8 mouse cellular contexts compared by ENCODE assay signal in genomic region chr11:116221931-116222739, GRCm38 (mm10). TPM values are rescaled to one million over a fixed set of nuclear protein-coding genes. Genes with fewer than 3 reads are reported as not detected.
DNase-seq lines count a peak whose midpoint lies in the region; ATAC-seq lines count a peak whose summit lies in the region.

No protein-coding gene starts in this region.

- peak overlapping the region; percentile 37 for H3K4me3 ChIP-seq in lung, embryonic 15.5 days
- H3K4me3 ChIP-seq in embryonic facial prominence, embryonic 15.5 days (replicated peaks) = peak overlapping the region; percentile 39
- peak overlapping the region; percentile 30 for H3K4me3 ChIP-seq in hindbrain, embryonic 13.5 days
- H3K4me3 ChIP-seq in midbrain, embryonic 12.5 days = peak overlapping the region; percentile 32

- no peak for DNase-seq in lung, postnatal 14 days
- DNase-seq in frontal cortex, postnatal 14 days (ENCODE audit: low spot score in 2 of 2) = no peak
- no peak for DNase-seq in testis, postnatal 10 days (ENCODE audit: low spot score)
- no peak for DNase-seq in ovary, postnatal 36 days (ENCODE audit: low spot score)

- peaks cover 39% of the 10 kb centered on the region for H3K27me3 ChIP-seq in lung, embryonic 15.5 days
- H3K27me3 ChIP-seq in embryonic facial prominence, embryonic 15.5 days = peaks cover 29% of the 10 kb centered on the region
- H3K27me3 ChIP-seq in hindbrain, embryonic 13.5 days = peaks cover 55% of the 10 kb centered on the region
- peaks cover 54% of the 10 kb centered on the region for H3K27me3 ChIP-seq in midbrain, embryonic 12.5 days

- H3K4me2 ChIP-seq in lung, embryonic 15.5 days = peak overlapping the region; percentile 64
- H3K4me2 ChIP-seq in embryonic facial prominence, embryonic 15.5 days (replicated peaks) = peak overlapping the region; percentile 62
- peak overlapping the region; percentile 43 for H3K4me2 ChIP-seq in hindbrain, embryonic 13.5 days
- H3K4me2 ChIP-seq in midbrain, embryonic 12.5 days (replicated peaks) = peak overlapping the region; percentile 52

- peak overlapping the region; percentile 23 for H3K9ac ChIP-seq in lung, embryonic 15.5 days
- H3K9ac ChIP-seq in embryonic facial prominence, embryonic 15.5 days = peak overlapping the region; percentile 21; the same call in 1 of the 2 replicates
- H3K9ac ChIP-seq in hindbrain, embryonic 13.5 days = peak overlapping the region; percentile 46; the same call in 1 of the 2 replicates
- peak overlapping the region; percentile 31; the same call in 1 of the 2 replicates for H3K9ac ChIP-seq in midbrain, embryonic 12.5 days (replicated peaks)

- peaks cover 35% of the 10 kb centered on the region for H3K4me1 ChIP-seq in lung, embryonic 15.5 days
- peaks cover 34% of the 10 kb centered on the region for H3K4me1 ChIP-seq in embryonic facial prominence, embryonic 15.5 days
- peaks cover 25% of the 10 kb centered on the region for H3K4me1 ChIP-seq in hindbrain, embryonic 13.5 days (replicated peaks)
- H3K4me1 ChIP-seq in midbrain, embryonic 12.5 days = peaks cover 27% of the 10 kb centered on the region

- no peaks in the 10 kb centered on the region for H3K9me3 ChIP-seq in lung, embryonic 15.5 days
- no peaks in the 10 kb centered on the region for H3K9me3 ChIP-seq in embryonic facial prominence, embryonic 15.5 days (replicated peaks)
- no peaks in the 10 kb centered on the region for H3K9me3 ChIP-seq in hindbrain, embryonic 13.5 days
- H3K9me3 ChIP-seq in midbrain, embryonic 12.5 days = peaks cover 6% of the 10 kb centered on the region; the same call in 1 of the 2 replicates

- peaks cover 5% of the 10 kb centered on the region; the same call in 1 of the 2 replicates for H3K36me3 ChIP-seq in lung, embryonic 15.5 days
- H3K36me3 ChIP-seq in embryonic facial prominence, embryonic 15.5 days = peaks cover 6% of the 10 kb centered on the region; the same call in 1 of the 2 replicates
- H3K36me3 ChIP-seq in hindbrain, embryonic 13.5 days = no peaks in the 10 kb centered on the region
- H3K36me3 ChIP-seq in midbrain, embryonic 12.5 days = no peaks in the 10 kb centered on the region

- no peak overlapping the region for H3K27ac ChIP-seq in lung, embryonic 15.5 days
- no peak overlapping the region for H3K27ac ChIP-seq in embryonic facial prominence, embryonic 15.5 days (replicated peaks)
- H3K27ac ChIP-seq in hindbrain, embryonic 13.5 days = no peak overlapping the region
- H3K27ac ChIP-seq in midbrain, embryonic 12.5 days (replicated peaks) = no peak overlapping the region

- ATAC-seq in lung, embryonic 15.5 days (ENCODE audit: borderline replicate concordance, extremely low read depth, low FRiP score, low TSS enrichment) = no peak
- no peak for ATAC-seq in embryonic facial prominence, embryonic 15.5 days (ENCODE audit: insufficient number of reproducible peaks, low FRiP score, low TSS enrichment, low read depth)
- no peak for ATAC-seq in hindbrain, embryonic 13.5 days (ENCODE audit: low FRiP score)
- no peak for ATAC-seq in midbrain, embryonic 12.5 days (ENCODE audit: low FRiP score, low read depth)

- WGBS in lung, embryonic 15.5 days = 19% methylated on average over 53 of the region's 53 CpGs
- 21% methylated on average over 53 of the region's 53 CpGs for WGBS in embryonic facial prominence, embryonic 15.5 days
- WGBS in hindbrain, embryonic 13.5 days = 10% methylated on average over 53 of the region's 53 CpGs
- WGBS in midbrain, embryonic 12.5 days = 12% methylated on average over 53 of the region's 53 CpGs

RNA-seq across cellular contexts. Expression of gene Evpl, which starts 15.7 kb away (rescaled TPM):
- 5.8 and 6.4 TPM in 2 replicates for polyA plus RNA-seq in lung, embryonic 15.5 days (2015; fragmentation: Nextera tagmentation; extraction: Ambion mirVana)
- polyA plus RNA-seq in embryonic facial prominence, embryonic 15.5 days (2015; fragmentation: Nextera tagmentation; extraction: Ambion mirVana) = 28.1 and 28.5 TPM in 2 replicates
- 0.35 and 0.43 TPM in 2 replicates for polyA plus RNA-seq in hindbrain, embryonic 13.5 days (2015; fragmentation: Nextera tagmentation; extraction: Ambion mirVana)
- polyA plus RNA-seq in midbrain, embryonic 12.5 days (2016; fragmentation: Nextera tagmentation; extraction: Ambion mirVana) = 0.75 and 1.1 TPM in 2 replicates

RNA-seq across cellular contexts. Expression of gene Acox1, which starts 23.3 kb away (rescaled TPM):
- polyA plus RNA-seq in lung, embryonic 15.5 days (2015; fragmentation: Nextera tagmentation; extraction: Ambion mirVana) = 19.6 and 21.2 TPM in 2 replicates
- polyA plus RNA-seq in embryonic facial prominence, embryonic 15.5 days (2015; fragmentation: Nextera tagmentation; extraction: Ambion mirVana) = 29.1 and 31.1 TPM in 2 replicates
- 53.2 and 54.6 TPM in 2 replicates for polyA plus RNA-seq in hindbrain, embryonic 13.5 days (2015; fragmentation: Nextera tagmentation; extraction: Ambion mirVana)
- polyA plus RNA-seq in midbrain, embryonic 12.5 days (2016; fragmentation: Nextera tagmentation; extraction: Ambion mirVana) = 37.9 and 42.6 TPM in 2 replicates

RNA-seq across cellular contexts. Expression of gene Ten1, which starts 23.5 kb away (rescaled TPM):
- polyA plus RNA-seq in lung, embryonic 15.5 days (2015; fragmentation: Nextera tagmentation; extraction: Ambion mirVana) = 77.5 and 78.3 TPM in 2 replicates
- 81.0 and 86.7 TPM in 2 replicates for polyA plus RNA-seq in embryonic facial prominence, embryonic 15.5 days (2015; fragmentation: Nextera tagmentation; extraction: Ambion mirVana)
- polyA plus RNA-seq in hindbrain, embryonic 13.5 days (2015; fragmentation: Nextera tagmentation; extraction: Ambion mirVana) = 87.7 and 91.7 TPM in 2 replicates
- polyA plus RNA-seq in midbrain, embryonic 12.5 days (2016; fragmentation: Nextera tagmentation; extraction: Ambion mirVana) = 50.4 and 60.0 TPM in 2 replicates

RNA-seq across cellular contexts. Expression of gene Srp68, which starts 51.9 kb away (rescaled TPM):
- 89.8 and 95.4 TPM in 2 replicates for polyA plus RNA-seq in lung, embryonic 15.5 days (2015; fragmentation: Nextera tagmentation; extraction: Ambion mirVana)
- polyA plus RNA-seq in embryonic facial prominence, embryonic 15.5 days (2015; fragmentation: Nextera tagmentation; extraction: Ambion mirVana) = 101 and 103 TPM in 2 replicates
- 63.7 and 64.4 TPM in 2 replicates for polyA plus RNA-seq in hindbrain, embryonic 13.5 days (2015; fragmentation: Nextera tagmentation; extraction: Ambion mirVana)
- 84.2 and 85.6 TPM in 2 replicates for polyA plus RNA-seq in midbrain, embryonic 12.5 days (2016; fragmentation: Nextera tagmentation; extraction: Ambion mirVana)

RNA-seq across cellular contexts. Expression of gene Fbf1, which starts 54.2 kb away (rescaled TPM):
- 29.7 and 35.9 TPM in 2 replicates for polyA plus RNA-seq in lung, embryonic 15.5 days (2015; fragmentation: Nextera tagmentation; extraction: Ambion mirVana)
- polyA plus RNA-seq in embryonic facial prominence, embryonic 15.5 days (2015; fragmentation: Nextera tagmentation; extraction: Ambion mirVana) = 36.9 and 44.9 TPM in 2 replicates
- polyA plus RNA-seq in hindbrain, embryonic 13.5 days (2015; fragmentation: Nextera tagmentation; extraction: Ambion mirVana) = 64.4 and 69.5 TPM in 2 replicates
- polyA plus RNA-seq in midbrain, embryonic 12.5 days (2016; fragmentation: Nextera tagmentation; extraction: Ambion mirVana) = 80.2 and 85.9 TPM in 2 replicates
